Mouse (Mus musculus): ENCODE measurements at regions not wholly inside any gene's neighbourhood (a gene's known extent, or its start where the extent isn't known, plus 50 kb on each side); places are given as distances from the start of the nearest gene placed in this dataset.
A peak's percentile ranks its signal among the peaks of the same experiment; 100 is the strongest.

DNA sequence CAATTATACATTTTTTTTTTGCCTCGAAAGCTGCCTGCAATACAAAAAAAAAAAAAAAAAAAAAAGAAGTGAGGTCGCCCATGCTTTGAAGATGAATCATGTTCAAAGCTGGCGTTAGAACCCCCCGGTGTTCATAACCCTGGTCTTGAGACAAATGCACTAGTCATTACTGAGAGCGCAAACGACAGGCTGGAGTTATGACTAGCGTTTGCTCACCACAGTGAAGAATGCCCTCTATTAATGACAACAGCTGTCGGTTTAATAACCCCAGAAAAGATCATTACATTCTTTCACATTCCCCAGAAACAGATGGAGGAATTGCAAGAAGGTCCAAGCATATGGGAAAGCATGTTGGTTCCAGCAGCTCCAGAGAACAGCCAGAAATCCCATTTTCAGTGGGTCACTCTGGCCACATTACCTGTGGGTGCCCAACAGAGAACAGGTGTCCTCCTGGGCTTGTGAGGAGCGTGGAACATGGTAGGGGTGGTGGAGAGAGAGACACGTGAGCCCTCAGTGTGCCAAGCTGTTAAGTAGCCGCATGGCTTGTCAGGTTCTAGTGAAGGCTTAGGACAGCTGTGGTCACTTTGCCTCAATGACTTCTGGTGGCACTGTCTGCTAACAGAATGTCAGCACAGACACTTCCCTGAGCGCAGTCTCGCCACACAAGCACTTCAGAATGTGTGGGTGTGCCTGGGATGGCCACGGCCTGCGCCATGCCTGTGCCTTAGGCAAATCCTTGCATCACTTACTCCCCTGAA lies 60.4 kb downstream of the Aipl1 start:
- no peak for DNase-seq (ENCODE audit: low spot score in 2 of 2)

DNA sequence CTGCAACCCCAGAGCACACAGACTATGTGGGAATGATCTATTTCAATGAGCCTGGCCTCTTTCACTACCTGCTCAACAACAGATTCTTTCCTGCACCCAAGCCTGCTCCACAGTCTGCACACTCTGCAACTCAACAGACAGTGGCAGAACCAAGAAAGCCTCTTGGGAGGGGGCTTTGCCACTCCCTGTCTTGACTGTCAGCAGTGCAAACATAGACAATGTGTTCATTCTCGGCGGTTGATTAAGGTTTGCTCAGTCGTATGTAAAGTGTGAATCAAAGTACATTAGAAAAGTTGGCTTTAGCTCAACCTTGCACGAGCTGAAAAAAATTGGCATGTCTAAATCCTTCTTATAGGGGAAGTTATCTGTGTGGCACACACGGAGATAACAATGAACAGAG lies 66.0 kb downstream of the Aipl1 start:
- DNase-seq (ENCODE audit: low spot score in 2 of 2) = no peak

DNA sequence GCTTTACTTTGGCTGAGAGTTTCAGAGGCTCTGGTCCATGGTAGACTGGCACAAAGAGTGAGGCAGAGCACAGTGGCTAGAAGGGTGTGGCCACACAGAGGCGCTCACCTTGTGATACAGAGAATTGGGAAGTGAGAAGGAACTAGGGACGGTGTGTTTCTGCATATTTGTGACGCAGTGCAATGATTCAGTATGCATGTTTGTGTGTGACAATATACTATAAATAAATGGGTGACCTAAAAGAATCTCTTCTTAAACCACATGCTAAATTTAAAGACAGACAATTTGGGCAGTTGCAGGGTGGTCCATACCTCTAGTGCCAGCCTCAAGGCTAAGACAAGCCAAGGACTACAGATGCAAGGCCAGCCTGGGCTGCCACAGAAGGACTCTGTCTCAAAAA lies 75.0 kb downstream of the Aipl1 start:
- no peak for DNase-seq (ENCODE audit: low spot score in 2 of 2)

DNA sequence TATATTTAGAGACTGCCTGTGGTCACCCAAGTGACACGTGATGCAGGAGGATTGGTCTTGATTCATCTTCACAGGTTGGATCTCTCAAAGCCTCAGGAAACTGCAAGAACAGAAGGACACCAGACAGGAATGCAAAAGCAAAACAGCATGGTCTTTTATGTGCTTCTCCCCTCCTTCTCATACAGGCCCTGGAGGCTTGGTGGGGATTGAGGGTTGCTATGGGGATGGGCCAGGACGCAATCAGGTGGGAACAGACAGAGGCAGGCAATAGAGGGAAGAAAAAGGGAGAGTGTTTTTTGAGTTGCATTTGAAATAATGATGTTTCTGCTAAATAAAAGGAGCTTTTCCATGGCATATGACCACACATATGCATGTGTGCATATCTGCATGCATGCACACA lies 84.8 kb downstream of the Aipl1 start:
- DNase-seq (ENCODE audit: low spot score in 2 of 2) = no peak

DNA sequence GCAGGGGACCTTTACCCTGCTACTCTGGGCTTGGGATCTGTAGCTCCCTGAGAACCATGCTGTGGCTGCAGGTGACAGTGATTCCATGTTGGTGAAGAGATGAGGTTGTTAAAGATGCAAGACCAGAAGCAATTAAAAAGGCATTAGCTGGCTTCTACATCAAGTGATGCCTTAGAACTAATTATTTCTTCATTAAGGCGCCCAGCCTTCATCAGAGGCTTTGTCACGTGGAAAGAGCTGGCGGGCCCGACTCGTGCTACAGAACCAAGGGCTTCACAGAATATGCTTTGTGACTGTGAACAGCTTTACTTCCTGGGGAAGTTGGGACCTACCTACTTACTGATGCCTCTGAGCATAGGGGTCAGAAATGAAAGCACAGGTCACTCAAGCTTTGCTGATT lies 90.1 kb downstream of the Aipl1 start:
- DNase-seq (ENCODE audit: low spot score in 2 of 2) = no peak

DNA sequence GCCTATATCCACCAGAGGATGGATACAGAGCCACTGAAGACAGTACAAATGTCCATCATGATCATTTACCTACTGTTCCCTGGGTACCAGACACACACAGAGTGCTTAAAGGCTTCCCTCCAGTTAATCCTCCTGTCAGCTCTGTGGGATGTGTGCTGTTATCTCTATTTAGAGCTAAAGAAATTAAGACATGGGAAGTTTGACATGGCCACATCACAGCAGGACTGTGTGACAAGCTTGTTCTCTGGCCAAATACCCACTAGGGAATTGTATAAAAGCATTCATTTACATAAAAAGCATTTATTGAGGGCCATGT lies 92.3 kb downstream of the Aipl1 start:
- DNase-seq (ENCODE audit: low spot score in 2 of 2) = no peak

DNA sequence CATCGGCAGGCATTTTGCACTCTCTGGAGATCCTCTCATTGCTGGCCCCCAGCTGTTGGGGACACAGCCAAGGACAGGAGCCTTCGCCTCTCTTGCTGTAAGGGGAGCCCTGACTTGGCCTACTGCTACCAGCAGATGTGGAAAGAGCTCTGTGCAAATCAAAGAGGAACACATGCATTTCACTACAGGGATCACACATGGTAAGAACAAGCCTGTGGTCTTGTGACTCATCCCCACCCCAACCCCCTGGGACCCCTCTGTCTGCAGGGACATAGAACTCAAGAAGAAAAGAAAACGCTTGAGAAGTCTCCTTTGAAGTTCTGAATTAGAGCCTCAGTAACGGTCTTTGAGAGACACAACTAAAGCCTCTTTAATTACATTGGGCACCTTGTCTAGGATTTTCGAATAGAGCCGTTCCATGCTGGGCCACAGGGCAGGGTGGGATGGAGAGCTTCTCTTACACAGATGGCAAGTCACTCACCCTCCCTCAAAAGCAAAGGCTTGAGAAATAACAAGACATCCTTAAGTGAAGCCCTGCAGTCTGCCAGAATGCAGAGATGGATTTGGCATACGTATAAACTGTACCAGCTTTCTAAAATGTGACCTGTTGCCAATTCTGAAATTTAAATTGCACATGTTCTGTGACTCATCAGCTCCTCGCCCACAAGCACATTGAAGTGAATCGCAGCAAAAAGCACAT lies 92.8 kb downstream of the Aipl1 start:
- no peak for DNase-seq (ENCODE audit: low spot score in 2 of 2)

DNA sequence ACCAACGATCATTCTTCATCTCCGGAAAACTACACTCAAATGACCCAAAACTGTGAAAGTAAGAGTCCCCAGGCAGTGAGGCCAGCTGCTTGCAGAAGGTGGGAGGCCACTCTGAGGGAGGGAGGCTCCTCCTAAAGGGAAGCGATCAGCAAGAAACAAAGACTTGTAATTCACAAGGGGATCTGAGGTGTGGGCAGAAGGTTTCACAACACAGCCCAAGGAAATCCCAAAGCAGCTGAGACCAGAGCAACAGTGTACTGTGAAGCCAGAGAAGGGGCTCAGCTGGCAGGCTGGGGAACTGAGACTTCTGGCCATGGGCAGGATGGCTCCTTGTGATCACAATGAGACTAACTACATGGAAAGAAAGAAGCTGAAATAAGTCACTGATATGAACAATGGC lies 93.8 kb downstream of the Aipl1 start:
- DNase-seq (ENCODE audit: low spot score in 2 of 2) = no peak

DNA sequence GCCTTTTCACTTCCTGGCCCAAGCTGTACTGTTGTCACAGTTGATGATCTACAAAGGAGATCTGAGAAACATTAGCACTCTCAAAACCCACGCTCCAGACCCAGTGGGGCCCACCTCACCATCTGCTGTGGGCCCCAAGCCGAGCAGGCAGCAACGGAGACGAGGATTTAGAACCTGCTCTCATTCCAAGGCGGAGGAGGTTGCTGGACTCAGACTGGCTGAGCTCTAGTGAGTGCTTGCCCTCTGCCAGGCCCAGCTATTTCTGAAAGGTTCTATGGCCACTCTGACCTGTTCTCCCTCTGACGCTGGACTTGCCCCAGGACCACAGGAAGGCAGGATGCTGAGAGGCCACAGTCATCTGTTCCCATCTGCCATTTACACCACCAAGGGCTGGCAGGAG lies 98.2 kb downstream of the Aipl1 start:
- DNase-seq (ENCODE audit: low spot score in 2 of 2) = no peak

DNA sequence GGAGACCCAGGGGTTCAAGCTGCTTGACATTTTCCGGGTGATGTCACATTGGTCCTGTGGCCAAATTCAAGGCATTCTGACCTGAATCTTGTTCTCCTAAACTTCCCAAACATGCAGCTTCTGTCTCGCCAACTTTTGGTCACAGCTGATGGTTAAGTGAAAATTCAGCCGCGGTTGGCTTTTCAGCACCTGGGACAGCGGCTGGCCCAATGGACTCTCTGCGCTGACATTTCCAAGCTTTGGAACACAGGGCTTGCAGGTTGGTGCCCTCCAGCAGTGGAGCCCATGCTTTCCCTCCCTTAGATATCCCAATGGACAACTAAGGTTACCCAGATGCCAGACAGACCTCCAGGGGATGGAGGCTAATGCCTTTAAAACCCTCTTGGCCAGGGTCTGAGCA lies 100.2 kb downstream of the Aipl1 start:
- no peak for DNase-seq (ENCODE audit: low spot score in 2 of 2)

DNA sequence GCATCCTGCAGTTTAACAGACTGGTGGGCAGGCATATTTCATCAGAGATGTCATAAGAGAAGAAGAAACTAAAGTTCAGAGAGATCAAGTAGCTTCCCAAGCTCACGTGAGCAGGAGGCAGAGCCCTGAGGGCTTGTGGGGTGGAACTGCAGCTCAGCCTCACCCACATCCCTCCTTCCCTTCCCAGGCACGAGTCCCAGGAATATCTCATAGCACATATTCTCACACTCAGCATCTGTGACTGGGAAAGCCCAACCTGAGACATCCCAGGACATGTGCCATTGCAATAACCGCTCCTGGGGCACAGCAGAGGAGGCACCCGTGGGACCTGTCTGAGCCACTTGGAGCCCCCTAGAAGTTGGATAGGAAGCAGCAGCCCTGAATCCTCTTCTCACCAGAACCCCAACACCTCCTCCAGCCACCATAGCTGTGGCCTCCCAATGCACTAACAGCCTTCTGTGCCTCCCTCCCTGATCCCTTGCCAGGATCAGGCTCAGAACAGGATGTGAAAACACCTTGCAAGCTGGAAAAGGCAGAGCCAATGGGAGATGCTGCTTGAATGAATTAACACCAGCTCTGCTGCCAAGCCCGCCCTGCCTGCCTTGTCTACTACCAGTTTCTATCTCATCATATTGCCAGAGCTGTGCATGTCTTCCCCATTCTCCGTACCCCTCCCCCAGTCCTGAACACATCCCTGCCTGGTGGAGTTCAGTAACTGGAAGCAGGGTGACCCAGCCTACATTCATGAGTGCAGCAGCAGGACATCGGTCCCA lies 107.4 kb downstream of the Aipl1 start:
- DNase-seq (ENCODE audit: low spot score in 2 of 2) = no peak

DNA sequence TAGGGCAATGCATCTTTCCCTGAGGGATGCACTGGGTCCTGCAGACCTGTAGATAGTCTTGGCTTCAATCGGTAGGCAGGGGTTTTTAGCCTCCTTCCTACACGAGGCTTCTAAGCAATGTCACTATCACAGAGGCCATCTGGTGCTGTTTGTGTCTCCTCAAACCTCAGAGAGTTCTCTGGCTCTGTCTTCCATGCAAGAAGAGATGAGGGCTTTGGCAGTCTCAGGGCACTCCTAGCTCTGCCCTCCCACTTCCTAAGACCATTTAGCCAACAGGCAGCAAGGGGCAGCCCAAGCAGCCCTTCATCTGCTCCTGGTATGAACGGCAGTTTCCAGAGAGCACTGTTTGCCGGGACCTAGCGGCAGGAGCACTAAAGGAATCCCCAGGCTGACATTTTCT lies 122.6 kb downstream of the Aipl1 start:
- DNase-seq (ENCODE audit: low spot score in 2 of 2) = no peak

DNA sequence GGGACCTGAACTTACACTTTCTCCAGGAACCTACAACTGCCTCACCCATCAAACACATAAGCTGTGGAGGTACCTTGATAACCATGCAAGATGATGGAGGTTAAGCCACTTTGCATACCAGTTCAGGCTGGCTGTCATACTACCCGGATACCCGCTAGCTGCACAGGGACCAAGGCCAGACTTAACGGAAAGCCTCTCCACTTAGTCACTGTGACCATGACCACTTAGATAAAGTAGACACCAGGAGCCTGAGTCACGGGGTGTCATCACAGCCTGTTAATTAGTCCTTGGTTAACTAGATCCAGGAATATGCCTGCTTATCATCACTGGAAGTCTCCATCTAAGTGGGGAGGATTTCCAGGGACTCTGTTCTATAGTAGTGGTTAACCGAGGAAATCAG lies 124.7 kb downstream of the Aipl1 start:
- no peak for DNase-seq (ENCODE audit: low spot score in 2 of 2)

DNA sequence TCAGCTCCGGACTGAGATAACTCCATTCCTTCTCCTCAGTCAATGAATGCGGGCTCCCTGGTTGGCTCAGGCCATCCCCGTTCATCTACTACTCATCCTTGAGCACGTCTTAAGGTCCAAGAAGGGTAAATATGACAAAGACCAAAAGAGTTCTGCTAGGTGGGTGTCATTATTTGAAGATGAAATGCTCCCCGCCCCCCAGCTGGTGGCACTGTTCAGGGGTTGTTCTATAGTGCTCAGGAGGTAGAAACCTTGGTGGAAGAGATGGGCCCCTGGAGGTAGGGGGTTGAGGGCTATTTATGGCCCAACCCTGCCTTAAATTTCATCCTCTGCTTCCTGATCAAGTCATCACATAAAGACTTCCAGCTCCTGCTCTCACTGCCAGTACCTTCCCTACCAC lies 126.0 kb downstream of the Aipl1 start:
- DNase-seq (ENCODE audit: low spot score in 2 of 2) = no peak

DNA sequence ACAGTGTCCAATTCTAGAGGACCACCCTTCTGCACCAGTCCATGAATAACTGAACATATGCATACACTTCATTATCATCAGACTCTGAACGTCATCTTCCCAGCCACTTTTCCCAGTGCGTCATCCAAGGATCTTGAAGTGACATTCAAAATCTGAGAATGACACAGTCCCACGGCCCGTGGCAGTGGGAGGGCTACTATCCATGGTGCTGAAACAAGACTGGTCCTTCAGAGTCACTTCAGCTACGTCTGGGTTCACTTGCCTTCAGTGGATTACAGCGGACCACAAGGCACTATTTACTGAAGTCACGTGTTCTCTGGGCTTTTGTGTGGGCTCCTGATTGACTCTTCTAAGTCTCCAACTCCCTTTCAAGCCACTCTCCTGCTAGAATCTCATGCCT lies 128.7 kb downstream of the Aipl1 start:
- no peak for DNase-seq (ENCODE audit: low spot score in 2 of 2)

DNA sequence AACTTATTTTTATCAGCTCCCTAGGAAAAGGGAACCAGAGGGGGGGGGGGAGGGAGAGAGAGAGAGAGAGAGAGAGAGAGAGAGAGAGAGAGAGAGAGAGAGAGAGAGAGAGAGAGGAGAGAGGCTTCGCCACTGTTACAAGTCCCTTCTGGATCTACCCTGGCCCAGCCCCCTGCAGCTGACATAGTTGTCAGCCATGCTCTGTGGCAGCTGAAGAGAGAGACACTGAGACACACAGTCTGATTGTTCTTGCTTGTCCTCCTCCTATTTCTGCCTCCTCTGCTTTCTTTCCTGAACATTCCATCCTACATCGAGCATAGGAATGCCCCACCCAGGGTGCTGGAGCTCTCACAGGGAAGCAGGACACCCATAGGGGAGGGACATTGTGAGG lies 134.3 kb downstream of the Aipl1 start:
- no peak for DNase-seq (ENCODE audit: low spot score in 2 of 2)

DNA sequence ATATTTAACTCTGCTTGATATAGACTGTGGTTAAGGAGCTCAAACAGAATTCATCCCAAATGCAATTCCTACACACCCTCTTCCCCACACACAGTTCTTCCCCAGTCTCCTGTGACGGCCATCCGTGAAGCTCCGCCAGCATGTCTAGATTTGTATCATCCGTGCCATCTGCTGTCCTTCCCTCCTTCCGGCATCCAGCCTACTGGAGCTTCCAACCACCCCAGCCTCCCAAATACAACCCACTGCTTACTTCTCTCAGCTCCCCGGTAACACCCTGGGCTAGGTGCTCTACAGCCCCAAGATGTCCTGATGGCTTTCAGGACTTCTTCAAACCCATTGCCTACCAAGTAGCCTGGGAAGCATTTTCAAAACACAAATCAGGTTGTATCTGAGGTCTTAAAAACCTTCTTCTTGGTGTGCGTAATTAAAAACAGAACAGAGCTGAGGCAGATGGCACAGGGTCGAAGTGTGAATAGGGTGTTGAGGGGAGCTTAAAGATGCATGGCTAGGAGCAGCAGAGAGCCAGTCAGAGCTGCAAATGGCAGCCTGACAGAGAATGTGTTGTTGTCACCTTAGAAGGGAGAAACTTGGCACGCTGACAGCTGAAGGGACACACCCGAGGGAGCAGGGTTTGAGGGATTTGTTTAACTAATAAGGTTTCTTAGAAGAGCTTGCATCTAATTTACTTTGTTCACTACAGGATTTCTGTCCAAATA lies 134.8 kb downstream of the Aipl1 start:
- no peak for DNase-seq (ENCODE audit: low spot score in 2 of 2)

DNA sequence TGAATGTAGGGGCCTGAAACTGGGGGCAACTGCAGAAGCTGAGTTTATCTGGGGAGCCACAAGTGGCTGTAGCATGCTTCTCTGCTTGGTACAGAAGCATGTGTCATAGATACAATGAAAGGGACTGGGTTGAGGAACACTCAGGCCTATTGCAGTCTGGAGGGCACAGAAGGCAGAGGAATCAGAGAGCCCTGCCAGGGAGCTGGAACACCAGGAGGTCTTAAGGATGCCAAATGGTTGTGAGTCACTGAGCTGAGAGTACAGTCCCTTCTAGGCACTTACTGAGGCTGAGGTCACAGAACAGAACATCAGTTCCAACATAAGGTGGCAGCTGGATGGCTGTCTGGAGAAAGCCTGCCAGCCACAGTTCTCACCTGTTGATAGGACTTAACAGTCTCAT lies 136.5 kb downstream of the Aipl1 start:
- no peak for DNase-seq (ENCODE audit: low spot score in 2 of 2)

DNA sequence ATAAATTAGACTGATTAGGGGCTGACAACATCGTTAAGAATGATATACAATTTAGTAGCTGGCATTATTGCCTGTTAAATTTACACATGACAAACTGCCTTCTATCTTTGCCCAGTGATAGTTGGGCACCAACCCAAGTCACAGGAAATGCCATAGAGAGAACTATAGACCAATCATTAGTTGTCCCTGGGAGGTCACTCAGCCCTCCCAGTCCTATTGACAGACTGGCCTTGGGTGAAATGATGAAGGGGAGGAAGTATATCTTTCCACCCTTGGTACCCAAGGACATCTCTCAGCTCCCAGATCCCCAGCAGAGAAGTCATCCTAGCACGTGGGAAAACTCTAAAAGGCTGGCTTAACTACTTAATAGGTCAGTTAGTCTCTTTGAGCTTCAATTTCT lies 139.8 kb downstream of the Aipl1 start:
- DNase-seq (ENCODE audit: low spot score in 2 of 2) = peak in 1 of 2 experiments; percentile 8

DNA sequence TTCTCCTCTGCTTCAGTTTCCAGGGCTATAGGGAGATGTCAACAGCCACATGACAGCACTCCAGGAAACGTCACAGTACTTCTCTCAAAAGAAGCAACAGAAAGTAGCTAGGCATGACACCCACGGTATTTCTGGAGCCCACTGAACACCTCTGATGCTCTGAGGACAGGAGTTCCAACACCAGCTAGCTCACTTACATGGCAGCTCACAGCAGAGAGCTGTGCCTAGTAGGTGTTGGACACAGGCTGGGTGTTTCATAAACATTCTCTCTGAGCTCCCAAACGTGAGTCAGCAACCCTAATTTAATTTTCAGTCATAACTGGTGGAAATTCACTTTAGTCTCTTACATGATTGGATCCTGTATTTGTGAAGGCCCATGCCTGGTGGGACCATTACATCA lies 140.2 kb downstream of the Aipl1 start:
- no peak for DNase-seq (ENCODE audit: low spot score in 2 of 2)

DNA sequence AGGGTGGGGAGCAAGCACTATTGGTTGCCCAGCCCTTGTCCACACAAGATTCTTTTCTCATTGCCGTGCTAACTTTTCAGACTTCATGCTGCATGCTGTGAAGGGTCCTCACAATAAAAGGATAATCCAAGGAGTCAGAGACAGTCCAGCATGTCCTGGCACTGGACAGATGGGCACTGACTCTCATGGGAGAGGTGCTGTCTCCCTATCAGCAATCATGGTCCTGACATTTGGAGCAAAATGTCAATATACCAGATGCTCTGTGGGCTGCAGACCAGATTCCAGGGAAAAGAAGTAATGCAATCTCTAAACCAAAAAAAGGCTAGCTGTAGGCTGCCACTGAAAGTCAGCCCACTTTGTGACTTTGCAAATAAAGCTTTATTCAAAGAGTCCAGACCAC lies 141.5 kb downstream of the Wscd1 start:
- DNase-seq (ENCODE audit: low spot score in 2 of 2) = no peak

DNA sequence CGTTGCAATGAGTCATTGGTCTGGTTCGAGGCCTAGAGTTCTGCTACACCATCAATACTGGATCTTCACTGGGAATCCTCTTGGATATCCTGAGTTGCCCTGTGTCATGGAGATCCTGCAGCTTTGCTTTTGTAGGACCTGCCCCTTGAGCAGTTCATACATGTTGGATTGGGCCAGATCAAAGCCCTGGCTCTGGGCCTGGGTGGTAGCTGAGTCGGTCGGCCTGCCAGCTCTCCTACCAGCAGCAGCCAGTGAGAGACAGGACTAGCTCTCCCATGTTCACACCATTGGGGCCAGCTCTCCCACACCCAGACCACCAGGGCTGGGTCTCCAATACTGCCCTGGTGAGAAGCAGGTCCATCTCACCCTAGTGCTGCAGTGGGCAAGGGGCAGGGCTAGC lies 139.4 kb downstream of the Wscd1 start:
- DNase-seq (ENCODE audit: low spot score in 2 of 2) = no peak
